Mouse (Mus musculus) frontal cortex, postnatal 36 days (tissue): ENCODE measurements at regions not wholly inside any gene's neighbourhood (a gene's known extent, or its start where the extent isn't known, plus 50 kb on each side); places are given as distances from the start of the nearest gene placed in this dataset.

Source experiments
- DNase-seq, 2 experiments: peaks; one replicate each; pipeline ENCODE4 v3.0.0; 2022; ENCODE audit warnings: low spot score in 2 of 2

GRCm38 (mm10) chr5:50820674-50821073 lies 746.9 kb downstream of the Ppargc1a start:
- no peak for DNase-seq

DNA sequence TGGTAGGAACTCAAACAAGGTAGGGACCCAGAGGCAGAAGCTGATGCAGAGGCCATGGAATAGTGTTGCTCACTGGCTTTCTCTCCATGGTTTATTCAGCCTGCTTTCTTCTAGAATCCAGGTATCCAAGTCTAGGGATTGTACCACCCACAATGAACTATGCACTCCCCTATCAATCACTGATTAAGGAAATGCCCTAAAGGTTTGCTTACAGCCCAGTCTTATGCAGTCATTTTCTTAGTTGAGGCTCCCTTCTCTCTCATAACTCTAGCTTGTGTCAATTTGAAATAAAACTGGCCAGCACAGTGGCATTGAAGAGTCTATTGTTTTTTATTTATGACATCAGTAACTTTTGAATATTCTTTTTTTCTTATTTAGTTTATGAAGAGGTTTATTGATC lies 747.6 kb downstream of the Ppargc1a start:
- DNase-seq = no peak

GRCm38 (mm10) chr5:50795310-50795709 lies 736.5 kb upstream of the Adgra3 start:
- DNase-seq = no peak

- no peak for DNase-seq
Observed at GRCm38 (mm10) chr5:50794453-50795169, 735.8 kb upstream of the Adgra3 start.

GRCm38 (mm10) chr5:50793558-50793957 lies 734.8 kb upstream of the Adgra3 start:
- DNase-seq = no peak

GRCm38 (mm10) chr5:50785273-50785672 lies 726.5 kb upstream of the Adgra3 start:
- DNase-seq = no peak

GRCm38 (mm10) chr5:50779138-50779537 lies 720.3 kb upstream of the Adgra3 start:
- no peak for DNase-seq

DNA sequence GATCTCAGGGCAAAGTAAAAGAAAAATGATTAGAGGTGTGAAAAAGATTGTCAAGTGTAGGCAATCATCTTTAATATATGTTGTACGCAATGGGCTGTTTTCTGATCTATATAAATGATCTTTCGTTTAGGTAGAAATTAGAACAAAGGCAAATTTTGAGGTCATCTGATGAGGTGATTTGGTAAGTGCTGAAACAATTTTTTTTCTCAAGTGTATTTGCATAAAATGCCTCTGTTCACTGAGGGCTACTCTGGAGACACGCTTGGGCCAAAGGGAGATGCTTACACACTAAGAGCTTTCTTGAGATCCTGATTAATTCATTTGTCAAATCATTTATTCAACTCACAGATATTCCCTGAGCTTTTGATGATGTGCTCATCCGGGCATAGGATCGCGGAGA lies 719.4 kb upstream of the Adgra3 start:
- DNase-seq = no peak

DNA sequence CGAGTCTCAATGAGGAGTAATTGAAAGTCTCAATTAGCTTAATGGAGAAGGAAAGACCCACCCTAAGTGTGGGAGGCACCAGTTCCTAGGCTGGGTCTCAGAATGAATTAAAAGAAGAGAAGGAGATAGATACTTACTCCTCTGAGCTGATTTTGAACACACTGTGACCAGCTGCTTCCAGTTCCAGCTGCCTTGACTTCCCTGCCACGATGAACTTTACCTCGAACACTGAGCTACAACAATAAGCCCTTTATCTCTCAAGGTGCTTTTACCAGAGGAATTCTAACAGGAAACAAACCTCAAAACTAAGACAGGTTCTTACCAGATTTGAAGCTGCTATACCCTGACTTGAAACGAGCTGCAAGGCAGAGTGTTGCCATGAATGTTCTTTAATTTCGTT lies 703.5 kb upstream of the Adgra3 start:
- DNase-seq = no peak

DNA sequence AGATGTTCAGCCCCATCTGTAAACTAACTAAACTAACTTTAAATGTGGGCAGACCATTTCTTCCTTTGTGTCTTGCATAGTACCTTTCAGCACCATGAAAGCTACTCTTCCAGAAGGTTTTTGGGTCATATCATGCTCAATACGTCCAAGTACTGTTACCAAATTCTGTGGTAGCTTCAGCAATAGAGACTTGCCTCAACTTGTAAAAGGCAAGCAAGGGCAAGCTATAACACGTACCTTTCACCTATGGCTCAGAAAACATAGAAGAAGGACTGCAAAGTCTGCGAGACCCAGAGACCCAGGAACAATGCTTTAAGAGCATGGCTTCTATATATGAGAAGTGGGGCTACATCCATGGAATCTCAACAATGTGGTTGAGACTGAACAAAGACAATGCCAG lies 701.6 kb upstream of the Adgra3 start:
- DNase-seq = no peak

- peak; percentile 10 to 30 for DNase-seq
Observed at GRCm38 (mm10) chr5:50752766-50753165, 694.0 kb upstream of the Adgra3 start.

GRCm38 (mm10) chr5:50751358-50751757 lies 692.6 kb upstream of the Adgra3 start:
- no peak for DNase-seq

- DNase-seq = no peak
Observed at GRCm38 (mm10) chr5:50743030-50743429, 684.2 kb upstream of the Adgra3 start.

- no peak for DNase-seq
Observed at GRCm38 (mm10) chr5:50733711-50734110, 674.9 kb upstream of the Adgra3 start.

GRCm38 (mm10) chr5:50728337-50729003 lies 669.7 kb upstream of the Adgra3 start:
- no peak for DNase-seq

DNA sequence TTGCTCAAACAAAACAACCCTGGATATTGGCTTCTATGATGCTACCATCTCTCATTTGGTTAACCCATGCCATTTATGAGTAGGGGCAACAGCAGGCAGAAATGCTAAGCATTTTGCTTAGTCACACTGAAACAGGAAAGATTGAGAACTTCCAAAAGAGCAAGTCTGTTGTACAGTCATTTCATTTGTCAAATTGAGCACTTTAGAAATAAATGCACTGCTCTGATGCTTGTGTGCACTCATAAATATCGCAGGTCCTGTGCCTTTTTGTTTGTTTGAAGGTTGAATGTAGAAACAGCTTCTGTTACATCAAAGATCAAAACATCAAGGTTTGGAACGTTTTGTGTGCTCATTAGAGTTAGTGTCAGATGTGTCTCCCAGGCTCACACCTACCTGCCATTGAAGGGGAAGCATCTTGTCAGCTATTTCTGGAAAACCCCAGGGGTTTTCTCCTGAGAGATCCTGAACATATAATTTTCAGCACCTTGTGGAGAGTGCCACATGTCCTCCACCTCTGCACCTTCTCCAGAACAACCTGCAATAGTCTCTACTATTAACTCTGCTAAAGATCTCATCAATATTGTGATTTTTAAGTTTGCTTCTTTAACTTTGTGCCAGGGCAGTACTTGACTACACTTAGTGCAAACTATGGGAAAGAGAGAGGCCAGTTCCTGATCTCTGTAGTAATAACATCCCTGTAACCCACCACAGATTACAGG lies 648.3 kb upstream of the Adgra3 start:
- DNase-seq = no peak

- DNase-seq = peak in 1 of 2 experiments; percentile 2
Observed at GRCm38 (mm10) chr5:50698084-50698483, 639.3 kb upstream of the Adgra3 start.

DNA sequence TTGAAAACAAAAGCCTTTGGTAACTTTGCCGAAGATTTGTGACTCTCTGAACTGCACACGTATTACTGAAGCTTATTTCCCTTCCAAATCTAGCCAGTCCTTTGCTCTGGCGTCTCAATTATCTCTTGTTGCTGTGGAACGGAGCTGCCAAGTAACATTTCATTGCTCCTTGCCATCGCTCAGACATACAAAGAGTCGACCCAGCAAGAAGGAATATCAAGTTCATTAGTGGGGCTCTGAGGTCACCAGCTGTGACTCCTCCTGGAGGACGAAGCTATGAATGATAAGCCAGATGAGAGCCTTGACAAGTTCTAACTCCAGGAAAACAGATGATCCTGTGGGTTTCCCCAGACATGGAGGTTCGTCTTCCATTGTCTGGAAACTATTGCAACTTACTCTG lies 638.8 kb upstream of the Adgra3 start:
- DNase-seq = peak in 1 of 2 experiments; percentile 1

GRCm38 (mm10) chr5:50688362-50688761 lies 629.6 kb upstream of the Adgra3 start:
- no peak for DNase-seq

DNA sequence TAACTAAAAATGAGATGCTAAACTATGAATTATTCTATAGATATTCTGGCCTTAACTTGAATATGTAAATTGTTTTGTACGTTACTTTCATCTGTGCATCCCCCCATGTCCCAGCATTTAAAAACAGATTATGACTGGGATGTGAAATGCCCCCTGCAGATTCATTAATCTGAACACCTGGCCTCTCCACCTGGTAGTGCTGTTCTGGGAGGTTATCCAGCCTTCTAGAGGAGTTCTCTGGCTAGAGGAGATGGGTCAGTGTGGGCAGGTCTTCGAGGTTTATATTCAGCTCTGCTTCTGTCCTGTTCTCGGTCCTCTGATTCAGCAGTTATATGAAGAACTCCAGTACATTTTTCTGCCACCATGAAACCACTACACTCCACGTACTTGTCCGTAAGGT lies 625.2 kb upstream of the Adgra3 start:
- no peak for DNase-seq

DNA sequence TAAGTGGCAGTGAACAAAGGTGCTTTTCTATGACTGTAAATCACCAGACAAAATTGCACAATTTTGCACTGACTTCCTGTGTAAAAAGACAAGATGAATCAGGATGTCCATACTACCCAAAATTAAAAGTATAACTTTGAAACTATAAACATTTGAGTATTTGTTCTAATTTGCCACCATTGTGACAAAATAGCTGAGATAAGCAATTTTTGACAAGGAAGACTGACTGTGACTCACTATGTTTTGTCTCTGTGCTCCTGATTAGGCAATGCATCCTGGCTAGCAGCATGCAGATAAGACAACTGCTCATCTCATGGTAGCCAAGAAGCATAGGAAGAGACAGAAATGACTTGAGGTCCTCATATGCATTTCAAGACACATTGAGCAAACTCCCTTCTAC lies 577.7 kb upstream of the Adgra3 start:
- DNase-seq = no peak

DNA sequence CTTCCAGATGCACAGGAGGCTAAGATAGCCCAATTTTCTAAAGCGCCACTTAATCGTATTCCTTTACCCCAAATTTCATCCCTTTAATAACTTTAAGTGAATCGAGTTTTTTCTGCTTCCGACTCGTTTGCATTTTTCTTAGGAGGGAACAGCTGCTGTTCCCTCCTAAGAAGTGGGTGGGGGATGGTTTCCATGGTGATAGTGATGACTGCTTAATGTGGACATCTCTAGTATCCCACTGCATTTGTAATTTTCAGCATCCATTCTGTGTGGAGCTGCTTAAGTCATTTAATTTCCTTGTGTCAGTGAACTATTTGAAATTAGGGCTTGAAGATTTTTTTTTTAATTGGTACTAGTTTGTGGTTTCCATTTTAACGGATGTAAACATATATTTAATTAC lies 567.8 kb upstream of the Adgra3 start:
- DNase-seq = peak; percentile 18 to 46

DNA sequence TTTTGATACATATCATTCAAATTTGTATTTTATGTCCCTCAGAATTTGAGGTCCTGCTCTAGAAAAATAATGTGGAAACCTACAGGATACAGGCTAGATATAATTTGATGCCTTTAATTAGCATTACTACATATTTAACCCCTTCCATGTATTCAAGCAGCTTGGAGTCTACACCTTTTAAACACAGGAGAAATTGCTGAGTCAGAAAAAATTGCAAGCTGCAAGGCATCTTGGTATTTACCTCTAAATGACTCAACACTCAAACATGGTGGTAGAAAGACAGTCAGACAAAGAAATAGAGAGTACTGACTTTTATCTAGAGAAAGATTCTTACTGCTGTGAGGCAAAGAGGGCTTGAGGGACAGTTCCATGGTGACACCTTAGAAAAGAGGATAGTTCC lies 565.4 kb upstream of the Adgra3 start:
- DNase-seq = no peak
